Mouse (Mus musculus): ENCODE measurements around the gene Thrb.
"Not testable (repeated sequence)": the region's sequence is repeated elsewhere in the genome, so short reads cannot be mapped to it uniquely, and the experiment has no call there.

GRCm38 (mm10) chr14:17934779-17935178, 274.7 kb downstream of the Thrb start:
- not testable (repeated sequence) for TF ChIP-seq CTCF, EP300 (IDR thresholded peaks at IDR 0.05; ENCODE audit: low read depth)

Measured in liver, postnatal 0 days (tissue).